Mouse (Mus musculus) cortical plate, adult 2 months (tissue): ENCODE data around the gene Akap8.

Experiments used
- CTCF ChIP-seq: fragments of 200-500 bp; IDR thresholded peaks from 2 replicates; pipeline ENCODE4 v1.5.1; 2011; ENCODE audit warnings: mild to moderate bottlenecking, control low read depth, low read length; ENCODE audit not compliant: insufficient read depth; ENCODE audit errors: extremely low read depth
- POLR2A ChIP-seq: fragments of 200-500 bp; IDR thresholded peaks from 2 replicates; pipeline ENCODE4 v1.6.1; 2011; ENCODE audit warnings: mild to moderate bottlenecking, low read length, control low read depth; ENCODE audit not compliant: insufficient read depth; ENCODE audit errors: extremely low read depth

DNA sequence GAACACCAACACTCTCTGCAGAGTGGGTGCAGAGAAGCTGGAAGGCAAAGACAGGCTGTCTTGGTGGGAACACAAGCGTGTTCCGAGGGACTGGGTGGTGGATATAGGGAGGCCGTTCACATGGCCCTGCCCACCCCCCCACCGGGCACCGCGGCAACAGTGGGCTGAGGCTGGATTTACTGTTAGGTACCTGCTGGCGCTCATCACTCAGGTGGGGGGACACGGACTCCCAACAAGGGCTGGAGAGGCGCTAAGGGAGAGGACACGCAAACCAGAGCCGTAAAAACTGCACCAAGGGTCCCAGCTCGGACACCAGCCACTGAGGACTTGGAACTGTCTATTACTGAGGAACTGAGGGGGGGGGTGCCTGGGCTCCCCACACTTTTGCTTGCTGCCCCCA, 13.9 kb upstream of the Akap8 start:
- no peak for TF ChIP-seq POLR2A
- TF ChIP-seq CTCF, result no peak
